Mouse (Mus musculus) G1E (cell line): ENCODE measurements around the gene Eml2. TPM values are rescaled to one million over a fixed set of nuclear protein-coding genes. Genes with fewer than 3 reads are reported as not detected.

Source experiments
- ATAC-seq: 2 replicates; pipeline ENCODE4 v1.8.0; 2016; ENCODE audit warnings: mild to moderate bottlenecking; ENCODE audit not compliant: insufficient number of reproducible peaks, poor library complexity, low FRiP score, severe bottlenecking; ENCODE audit errors: extremely low read depth
- DNase-seq: peaks from one replicate; pipeline ENCODE4 v3.0.0; 2012; ENCODE audit warnings: low spot score
- H3K27me3 ChIP-seq: 2 replicates; pipeline ENCODE4 v1.6.1; 2012; ENCODE audit warnings: mild to moderate bottlenecking, low read length, inconsistent platforms; ENCODE audit not compliant: insufficient read depth
- H3K36me3 ChIP-seq: replicated peaks from 2 replicates; pipeline ENCODE3; 2012; ENCODE audit warnings: mild to moderate bottlenecking, inconsistent platforms
- H3K4me1 ChIP-seq: 2 replicates; pipeline ENCODE4 v1.6.1; 2012; ENCODE audit warnings: low read depth, low read length, inconsistent platforms, mixed read lengths; ENCODE audit not compliant: insufficient read depth
- H3K4me3 ChIP-seq: 2 replicates; pipeline ENCODE4 v1.5.1; 2012; ENCODE audit warnings: low read depth, mild to moderate bottlenecking, inconsistent platforms, low read length, moderate library complexity, mixed read lengths
- H3K9me3 ChIP-seq: replicated peaks from 2 replicates; pipeline ENCODE4 v1.6.1; 2012; ENCODE audit warnings: inconsistent platforms
- CTCF ChIP-seq: IDR thresholded peaks from 2 replicates; pipeline ENCODE4 v1.5.1; 2012; ENCODE audit warnings: low read depth, low read length, inconsistent platforms, mixed read lengths
- GATA1 ChIP-seq: IDR thresholded peaks from 2 replicates; pipeline ENCODE4 v1.6.1; 2012; ENCODE audit warnings: borderline replicate concordance, low read length, inconsistent platforms, mixed read lengths
- GATA2 ChIP-seq: IDR thresholded peaks from 2 replicates; pipeline ENCODE4 v1.6.1; 2012; ENCODE audit warnings: low read depth, low read length, inconsistent platforms, borderline replicate concordance
- POLR2AphosphoS5 ChIP-seq: IDR thresholded peaks from 2 replicates; pipeline ENCODE4 v1.6.1; 2012; ENCODE audit warnings: low read depth, low read length, inconsistent platforms; ENCODE audit not compliant: insufficient replicate concordance
- TAL1 ChIP-seq: conservative IDR thresholded peaks from 2 replicates; pipeline ENCODE4 v1.6.1; 2012; ENCODE audit warnings: low read depth, low read length, inconsistent platforms, mixed read lengths
- polyA plus RNA-seq: library from polyadenylated mRNA; stranded (reverse); fragments of >175 nt; gene quantifications from 2 replicates; pipeline ENCODE4 v1.2.3, GENCODE M21; 2012
- total RNA-seq, 2 experiments: library from RNA; stranded (forward) in 1 of 2; stranded (reverse) in 1 of 2; fragments of 200-1000 nt in 1 of 2; fragments of >200 nt in 1 of 2; fragmentation: Nextera tagmentation in 1 of 2; gene quantifications; 2 replicates each; pipeline ENCODE4 v1.2.3; 2014 to 2017

The Eml2 gene
- total and polyA plus RNA-seq, 3 experiments: 15.1 to 27.2 (median 19.0) TPM

GRCm38 (mm10) chr7:19159411-19159810 is 16.8 kb upstream of the Eml2 start:
- TF ChIP-seq GATA2: no peak
- TF ChIP-seq POLR2AphosphoS5: no peak
- no peak for TF ChIP-seq TAL1
- no peak for TF ChIP-seq CTCF
- TF ChIP-seq GATA1: no peak
- Histone ChIP-seq H3K36me3 (peaks cover 73% of the 10 kb centered on the region), H3K4me1 (peaks cover 46% of the 10 kb centered on the region), H3K9me3 (no peaks in the 10 kb centered on the region), H3K4me3 (no peak overlapping the region), H3K27me3 (peaks cover 14% of the 10 kb centered on the region)
- DNase-seq (no peak), ATAC-seq (no peak)

- no peak for ATAC-seq
- H3K4me3 ChIP-seq: peak overlapping the region; percentile 51; the same call in 1 of the 2 replicates
- H3K4me1 ChIP-seq: peaks cover 51% of the 10 kb centered on the region
- H3K27me3 ChIP-seq: peaks cover 20% of the 10 kb centered on the region
- H3K9me3 ChIP-seq: no peaks in the 10 kb centered on the region
- TF ChIP-seq GATA2 (no peak), CTCF (no peak), TAL1 (no peak), POLR2AphosphoS5 (no peak), GATA1 (no peak)
- DNase-seq: no peak
- H3K36me3 ChIP-seq: peaks cover 66% of the 10 kb centered on the region
Observed at GRCm38 (mm10) chr7:19160115-19160514, 16.1 kb upstream of the Eml2 start.

GRCm38 (mm10) chr7:19162928-19163327 is 13.3 kb upstream of the Eml2 start:
- no peak for TF ChIP-seq CTCF
- no peak for TF ChIP-seq GATA1
- no peak for TF ChIP-seq GATA2
- TF ChIP-seq TAL1: no peak
- TF ChIP-seq POLR2AphosphoS5: no peak
- ATAC-seq: no peak
- Histone ChIP-seq H3K36me3 (peaks cover 38% of the 10 kb centered on the region), H3K4me1 (peaks cover 51% of the 10 kb centered on the region), H3K27me3 (peaks cover 30% of the 10 kb centered on the region), H3K4me3 (no peak overlapping the region), H3K9me3 (no peaks in the 10 kb centered on the region)
- DNase-seq: no peak

DNA sequence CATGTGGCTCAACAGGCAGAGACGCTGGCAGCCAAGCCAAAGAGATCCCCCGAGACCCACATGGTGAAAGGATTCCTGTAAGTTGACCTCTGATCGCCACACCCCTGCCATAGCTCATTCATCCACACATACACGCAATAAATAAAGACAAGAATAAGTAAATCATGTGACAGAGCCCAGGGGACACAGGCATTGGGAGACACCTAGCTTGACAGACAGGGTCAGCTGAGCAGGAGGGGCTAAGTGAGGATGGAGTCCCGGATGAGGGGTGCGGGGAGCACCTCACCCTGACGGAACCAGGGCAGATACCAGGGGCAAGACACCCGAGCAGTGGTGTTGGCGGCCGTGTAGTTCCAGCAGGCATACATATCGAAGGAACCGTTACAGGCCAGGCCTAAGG is 12.5 kb upstream of the Eml2 start:
- Histone ChIP-seq H3K4me1 (peaks cover 56% of the 10 kb centered on the region), H3K9me3 (no peaks in the 10 kb centered on the region), H3K27me3 (peaks cover 38% of the 10 kb centered on the region), H3K4me3 (no peak overlapping the region; the same call in 1 of the 2 replicates), H3K36me3 (peaks cover 32% of the 10 kb centered on the region)
- DNase-seq (no peak), ATAC-seq (no peak)
- TF ChIP-seq POLR2AphosphoS5 (no peak), GATA1 (no peak), GATA2 (no peak), CTCF (no peak), TAL1 (no peak)

DNA sequence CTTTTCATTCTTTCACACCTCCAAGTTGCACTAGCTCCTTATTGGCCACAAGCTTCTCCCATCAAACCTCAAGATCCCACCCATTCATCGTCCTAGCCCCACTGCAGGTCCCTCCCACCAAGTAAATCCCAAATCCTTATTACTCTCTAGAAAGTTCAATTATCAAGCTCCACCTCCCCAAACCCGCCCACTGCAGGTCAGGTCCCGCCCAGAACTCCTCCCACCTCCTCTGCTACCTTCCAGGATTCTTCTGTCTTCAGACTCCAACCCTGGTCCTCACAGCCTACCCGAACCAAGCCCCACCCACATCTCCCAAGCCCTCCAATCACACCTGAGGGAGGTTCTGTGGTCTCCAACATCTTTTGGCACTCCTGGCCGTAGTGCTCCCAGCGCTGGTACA is 12.0 kb upstream of the Eml2 start:
- ATAC-seq (0 out of 2 replicates have a peak, but pooled peaks have one; percentile 40), DNase-seq (no peak)
- peaks cover 29% of the 10 kb centered on the region for H3K36me3 ChIP-seq
- no peak for TF ChIP-seq CTCF
- no peak for TF ChIP-seq GATA2
- TF ChIP-seq TAL1: no peak
- TF ChIP-seq GATA1: no peak
- TF ChIP-seq POLR2AphosphoS5: no peak
- H3K9me3 ChIP-seq: no peaks in the 10 kb centered on the region
- H3K4me3 ChIP-seq: no peak overlapping the region; the same call in 1 of the 2 replicates
- H3K27me3 ChIP-seq: peaks cover 39% of the 10 kb centered on the region
- peaks cover 55% of the 10 kb centered on the region for H3K4me1 ChIP-seq

- peaks cover 47% of the 10 kb centered on the region for H3K27me3 ChIP-seq
- peak overlapping the region; percentile 61; the same call in 1 of the 2 replicates for H3K4me3 ChIP-seq
- peaks cover 51% of the 10 kb centered on the region for H3K4me1 ChIP-seq
- no peaks in the 10 kb centered on the region for H3K9me3 ChIP-seq
- peaks cover 21% of the 10 kb centered on the region for H3K36me3 ChIP-seq
- ATAC-seq (no peak), DNase-seq (no peak)
- TF ChIP-seq TAL1: no peak
- TF ChIP-seq GATA1: no peak
- TF ChIP-seq POLR2AphosphoS5: no peak
- TF ChIP-seq GATA2: no peak
- no peak for TF ChIP-seq CTCF
Observed at GRCm38 (mm10) chr7:19164978-19165377, 11.2 kb upstream of the Eml2 start.
